Mouse (Mus musculus) limb, embryonic 11.5 days (tissue): ENCODE results near the gene Nos1ap. TPM values are rescaled to one million over a fixed set of nuclear protein-coding genes. Genes with fewer than 3 reads are reported as not detected.

ENCODE experiments used
- ATAC-seq: fragments of 200-750 bp; cut with Nextera tagmentation; 2 replicates; pipeline ENCODE4 v1.8.0; 2017; ENCODE audit warnings: low read depth; ENCODE audit not compliant: insufficient number of reproducible peaks, low FRiP score, low TSS enrichment
- DNase-seq: peaks from one replicate; pipeline ENCODE4 v3.0.0-alpha.2; 2015; ENCODE audit warnings: low spot score
- H3K27ac ChIP-seq: fragments of 300-500 bp; sonication (generic); replicated peaks from 2 replicates; pipeline ENCODE4 v1.5.1; 2014; ENCODE audit warnings: low read depth, mild to moderate bottlenecking, low read length
- H3K27me3 ChIP-seq: fragments of 300-500 bp; sonication (generic); 2 replicates; pipeline ENCODE4 v1.6.1; 2014; ENCODE audit warnings: mild to moderate bottlenecking, low read length, mixed read lengths; ENCODE audit not compliant: control insufficient read depth, insufficient read depth
- H3K36me3 ChIP-seq: fragments of 300-500 bp; sonication (generic); 2 replicates; pipeline ENCODE4 v1.6.1; 2014; ENCODE audit warnings: mild to moderate bottlenecking, low read length, moderate library complexity, mixed read lengths; ENCODE audit not compliant: control insufficient read depth, insufficient read depth
- H3K4me1 ChIP-seq: fragments of 300-500 bp; sonication (generic); 2 replicates; pipeline ENCODE4 v1.6.1; 2014; ENCODE audit warnings: low read length, mixed read lengths; ENCODE audit not compliant: control insufficient read depth, insufficient read depth
- H3K4me2 ChIP-seq: fragments of 300-500 bp; sonication (generic); 2 replicates; pipeline ENCODE4 v1.6.1; 2014; ENCODE audit warnings: low read depth, mild to moderate bottlenecking, moderate library complexity; ENCODE audit not compliant: severe bottlenecking
- H3K4me3 ChIP-seq: fragments of 300-500 bp; sonication (generic); 2 replicates; pipeline ENCODE4 v1.5.1; 2014; ENCODE audit warnings: low read depth, low read length
- H3K9ac ChIP-seq: fragments of 300-500 bp; sonication (generic); 2 replicates; pipeline ENCODE4 v1.6.1; 2014; ENCODE audit warnings: mild to moderate bottlenecking, low read length
- H3K9me3 ChIP-seq: fragments of 300-500 bp; sonication (generic); 2 replicates; pipeline ENCODE4 v1.6.1; 2016; ENCODE audit warnings: low read length; ENCODE audit not compliant: control insufficient read depth
- WGBS: fragments of 180-500 bp; shearing (Covaris S2); extraction: QIAGEN DNeasy Blood & Tissue Kit; methylation state at CpG from one replicate; pipeline ENCODE4 v1.1.7; 2014; 5-methylcytosine and 5-hydroxymethylcytosine counted together
- polyA plus RNA-seq: library from polyadenylated mRNA; unstranded; fragments of >200 nt; fragmentation: Nextera tagmentation; extraction: Ambion mirVana; gene quantifications from 2 replicates; pipeline ENCODE4 v1.2.1, GENCODE M21; 2014

Gene Nos1ap
- polyA plus RNA-seq, 1 experiment from 2014 or later, result 5.6 TPM

- DNase-seq, result no peak
- 70% methylated on average over 6 of the region's 6 CpGs for WGBS
- H3K4me3 ChIP-seq, result no peak overlapping the region
- no peak for ATAC-seq
- no peak overlapping the region for H3K27ac ChIP-seq
- no peaks in the 10 kb centered on the region for H3K9me3 ChIP-seq
- H3K36me3 ChIP-seq, result no peaks in the 10 kb centered on the region
- no peak overlapping the region for H3K4me2 ChIP-seq
- peaks cover 2% of the 10 kb centered on the region; the same call in 1 of the 2 replicates for H3K4me1 ChIP-seq
- no peak overlapping the region for H3K9ac ChIP-seq
- no peaks in the 10 kb centered on the region for H3K27me3 ChIP-seq
Observed at GRCm38 (mm10) chr1:170416206-170416605, 173.5 kb downstream of the Nos1ap start.

- WGBS, result 71% methylated on average over 3 of the region's 3 CpGs
- DNase-seq (no peak), ATAC-seq (no peak)
- H3K4me2 ChIP-seq, result no peak overlapping the region
- no peaks in the 10 kb centered on the region for H3K36me3 ChIP-seq
- H3K4me1 ChIP-seq, result peaks cover 2% of the 10 kb centered on the region; the same call in 1 of the 2 replicates
- H3K9ac ChIP-seq, result no peak overlapping the region
- no peak overlapping the region for H3K4me3 ChIP-seq
- H3K27ac ChIP-seq, result no peak overlapping the region
- no peaks in the 10 kb centered on the region for H3K9me3 ChIP-seq
- no peaks in the 10 kb centered on the region for H3K27me3 ChIP-seq
Observed at GRCm38 (mm10) chr1:170415395-170415794, 174.3 kb downstream of the Nos1ap start.

GRCm38 (mm10) chr1:170410402-170411191, 179.1 kb downstream of the Nos1ap start:
- WGBS, result 88% methylated on average over 8 of the region's 8 CpGs

DNA sequence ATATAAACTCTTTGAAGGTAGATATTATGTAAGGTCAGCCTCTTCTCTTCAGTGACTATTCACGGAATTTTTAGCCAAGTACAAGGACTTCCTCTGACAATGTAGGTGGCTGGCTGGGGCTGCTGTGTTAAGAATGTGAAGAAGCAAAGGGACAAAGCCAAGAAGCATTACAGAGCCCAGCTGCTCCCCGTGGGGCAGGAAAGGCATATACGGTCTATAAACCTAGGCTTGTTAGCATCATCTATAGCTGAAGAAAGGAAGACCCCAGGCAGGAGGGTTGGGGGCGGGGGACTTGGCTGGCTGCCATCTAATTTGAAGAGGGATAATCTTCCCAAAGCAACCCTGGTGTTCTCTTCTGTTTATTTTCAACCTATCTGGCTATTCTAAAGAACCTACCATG, 180.6 kb downstream of the Nos1ap start:
- no peaks in the 10 kb centered on the region for H3K4me1 ChIP-seq
- WGBS, result 54% methylated on average over 4 of the region's 4 CpGs
- H3K9me3 ChIP-seq, result no peaks in the 10 kb centered on the region
- H3K4me2 ChIP-seq, result no peak overlapping the region
- H3K36me3 ChIP-seq, result no peaks in the 10 kb centered on the region
- no peak overlapping the region for H3K27ac ChIP-seq
- no peak for ATAC-seq
- no peak overlapping the region for H3K4me3 ChIP-seq
- no peak overlapping the region for H3K9ac ChIP-seq
- no peaks in the 10 kb centered on the region for H3K27me3 ChIP-seq
- no peak for DNase-seq

More at GRCm38 (mm10) chr1:170410402-170411191, 179.1 kb downstream of the Nos1ap start:
- no peak overlapping the region for H3K27ac ChIP-seq
- H3K9ac ChIP-seq, result no peak overlapping the region
- no peak for DNase-seq
- H3K4me1 ChIP-seq, result no peaks in the 10 kb centered on the region
- no peaks in the 10 kb centered on the region for H3K27me3 ChIP-seq
- no peak for ATAC-seq
- H3K9me3 ChIP-seq, result no peaks in the 10 kb centered on the region
- H3K36me3 ChIP-seq, result no peaks in the 10 kb centered on the region
- no peak overlapping the region for H3K4me3 ChIP-seq
- H3K4me2 ChIP-seq, result no peak overlapping the region

DNA sequence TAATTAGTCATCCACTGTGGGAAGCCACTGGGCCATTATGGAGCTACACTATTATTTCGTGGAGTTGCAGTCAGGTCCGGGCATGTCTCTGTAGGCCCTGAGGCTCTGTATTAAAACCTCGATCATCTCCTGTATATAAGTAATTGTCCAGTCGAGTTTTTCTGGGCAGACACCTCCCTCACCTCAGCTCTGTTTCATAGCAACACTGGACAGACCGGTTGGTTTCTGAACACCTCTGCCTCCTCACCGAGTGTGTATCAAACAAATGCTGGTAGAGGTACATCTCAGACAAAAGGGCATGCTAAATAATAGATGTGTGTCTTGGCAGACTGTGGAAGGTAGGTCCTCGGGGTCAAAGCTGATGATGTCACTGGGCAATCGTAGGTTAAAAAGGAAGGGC, 182.7 kb downstream of the Nos1ap start:
- ATAC-seq, result no peak

GRCm38 (mm10) chr1:170405152-170405551, 184.5 kb downstream of the Nos1ap start:
- H3K4me3 ChIP-seq, result no peak overlapping the region
- WGBS, result 83% methylated on average over 2 of the region's 2 CpGs
- no peak overlapping the region for H3K27ac ChIP-seq
- DNase-seq (no peak), ATAC-seq (no peak)
- H3K36me3 ChIP-seq, result no peaks in the 10 kb centered on the region
- H3K4me2 ChIP-seq, result no peak overlapping the region
- H3K27me3 ChIP-seq, result no peaks in the 10 kb centered on the region
- H3K4me1 ChIP-seq, result no peaks in the 10 kb centered on the region
- no peak overlapping the region for H3K9ac ChIP-seq
- no peaks in the 10 kb centered on the region for H3K9me3 ChIP-seq

More for the DNA sequence above, 182.7 kb downstream of the Nos1ap start:
- H3K4me1 ChIP-seq, result no peaks in the 10 kb centered on the region
- H3K9me3 ChIP-seq, result no peaks in the 10 kb centered on the region
- DNase-seq, result no peak
- no peak overlapping the region for H3K4me3 ChIP-seq
- no peak overlapping the region for H3K4me2 ChIP-seq
- no peak overlapping the region for H3K9ac ChIP-seq
- no peaks in the 10 kb centered on the region for H3K27me3 ChIP-seq
- H3K27ac ChIP-seq, result no peak overlapping the region
- WGBS, result 80% methylated on average over 8 of the region's 8 CpGs
- no peaks in the 10 kb centered on the region for H3K36me3 ChIP-seq

DNA sequence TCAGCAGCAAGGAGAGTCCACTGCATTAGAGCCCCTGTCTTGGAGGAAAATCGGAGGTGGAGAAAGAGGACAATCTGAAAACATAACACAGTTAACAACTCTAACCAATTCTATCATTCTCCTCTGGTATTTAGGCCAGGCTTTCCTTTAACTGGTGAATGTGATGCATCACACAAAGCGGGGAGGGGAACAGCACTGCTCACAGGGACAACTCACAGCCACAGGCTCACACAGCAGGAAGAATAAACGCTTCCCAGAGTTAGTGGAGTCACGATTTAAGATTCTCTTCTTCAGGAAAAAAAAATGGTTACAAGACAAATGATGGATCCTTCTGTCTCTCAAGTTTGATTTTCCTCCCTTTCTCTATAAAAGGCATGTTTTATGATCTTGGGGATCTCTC, 187.0 kb downstream of the Nos1ap start:
- no peaks in the 10 kb centered on the region for H3K4me1 ChIP-seq
- no peaks in the 10 kb centered on the region for H3K27me3 ChIP-seq
- no peak overlapping the region for H3K9ac ChIP-seq
- H3K9me3 ChIP-seq, result no peaks in the 10 kb centered on the region
- WGBS, result 72% methylated on average over 4 of the region's 4 CpGs
- no peak overlapping the region for H3K4me3 ChIP-seq
- ATAC-seq (no peak), DNase-seq (no peak)
- H3K4me2 ChIP-seq, result no peak overlapping the region
- H3K27ac ChIP-seq, result no peak overlapping the region
- H3K36me3 ChIP-seq, result no peaks in the 10 kb centered on the region

GRCm38 (mm10) chr1:170398866-170399265, 190.8 kb downstream of the Nos1ap start:
- Histone ChIP-seq H3K9me3 (no peaks in the 10 kb centered on the region), H3K27me3 (no peaks in the 10 kb centered on the region), H3K36me3 (no peaks in the 10 kb centered on the region), H3K4me3 (no peak overlapping the region), H3K27ac (no peak overlapping the region), H3K9ac (no peak overlapping the region), H3K4me2 (no peak overlapping the region), H3K4me1 (no peaks in the 10 kb centered on the region)
- DNase-seq (no peak), ATAC-seq (no peak)
- WGBS, result 95% methylated on average over 4 of the region's 4 CpGs

- Histone ChIP-seq H3K9me3 (no peaks in the 10 kb centered on the region), H3K27ac (no peak overlapping the region), H3K4me2 (no peak overlapping the region), H3K4me3 (no peak overlapping the region), H3K9ac (no peak overlapping the region), H3K36me3 (no peaks in the 10 kb centered on the region), H3K4me1 (no peaks in the 10 kb centered on the region), H3K27me3 (no peaks in the 10 kb centered on the region)
- WGBS, result 86% methylated on average over 2 of the region's 2 CpGs
- ATAC-seq, result no peak
- no peak for DNase-seq
Observed at GRCm38 (mm10) chr1:170395101-170395500, 194.6 kb downstream of the Nos1ap start.
